Mouse (Mus musculus): ENCODE measurements around the gene Golgb1. TPM values are rescaled to one million over a fixed set of nuclear protein-coding genes. Genes with fewer than 3 reads are reported as not detected.

Golgb1 gene
- total RNA-seq, 1 experiment, result 52.6 TPM

GRCm38 (mm10) chr16:36921067-36921613, 46.2 kb downstream of the Golgb1 start:
- H3K4me3 ChIP-seq (ENCODE audit: insufficient read depth in 1 of 2, low read depth in 1 of 2, low read length in 2 of 2, poor library complexity in 1 of 2, severe bottlenecking in 1 of 2), result no peak overlapping the region
- H3K36me3 ChIP-seq (ENCODE audit: control insufficient read depth, insufficient read depth, low read length, poor library complexity, severe bottlenecking), result peaks cover 13% of the 10 kb centered on the region; the same call in 1 of the 2 replicates
- in situ Hi-C loops (cut with MboI; ENCODE audit: low sequenced_read_pairs in 2 of 2, unreplicated experiment in 2 of 2), result no loop called here

GRCm38 (mm10) chr16:36921980-36922379, 47.0 kb downstream of the Golgb1 start:
- no peaks in the 10 kb centered on the region for H3K4me1 ChIP-seq (ENCODE audit: control insufficient read depth in 2 of 2, insufficient read depth in 2 of 2, low read length in 2 of 2, poor library complexity in 1 of 2)
- no peak overlapping the region for H3K4me3 ChIP-seq (ENCODE audit: insufficient read depth in 1 of 2, low read depth in 1 of 2, low read length in 2 of 2, poor library complexity in 1 of 2, severe bottlenecking in 1 of 2)
- H3K9me3 ChIP-seq (ENCODE audit: control insufficient read depth, insufficient read depth, low read depth, low read length), result no peaks in the 10 kb centered on the region
- H3K9ac ChIP-seq (ENCODE audit: insufficient read depth, low read depth, low read length, poor library complexity, severe bottlenecking), result no peak overlapping the region
- DNase-seq (ENCODE audit: low read depth, low spot score), result no peak
- TF ChIP-seq ZNF384 (IDR thresholded peaks at IDR 0.05; ENCODE audit: low read depth, low read length), result no peak
- TF ChIP-seq ZC3H11A (IDR thresholded peaks at IDR 0.05; ENCODE audit: borderline replicate concordance, low read depth, low read length), result no peak
- no peak for TF ChIP-seq MAFK (IDR thresholded peaks at IDR 0.05; ENCODE audit: insufficient read depth, low read depth, low read length)
- no peak for TF ChIP-seq CHD2 (IDR thresholded peaks at IDR 0.05; ENCODE audit: low read depth, low read length)
- no peak for TF ChIP-seq HCFC1 (IDR thresholded peaks at IDR 0.05; ENCODE audit: borderline replicate concordance, insufficient read depth, low read length)
- peaks cover 15% of the 10 kb centered on the region; the same call in 1 of the 2 replicates for H3K36me3 ChIP-seq (ENCODE audit: control insufficient read depth, insufficient read depth, low read length, poor library complexity, severe bottlenecking)
- in situ Hi-C loops (cut with MboI; ENCODE audit: low sequenced_read_pairs in 2 of 2, unreplicated experiment in 2 of 2), result no loop called here
- H3K27ac ChIP-seq (ENCODE audit: insufficient read depth, low read depth, low read length, poor library complexity, severe bottlenecking), result no peak overlapping the region

More at GRCm38 (mm10) chr16:36921067-36921613, 46.2 kb downstream of the Golgb1 start:
- Histone ChIP-seq H3K27ac (ENCODE audit: insufficient read depth, low read depth, low read length, poor library complexity, severe bottlenecking) (no peak overlapping the region), H3K9me3 (ENCODE audit: control insufficient read depth, insufficient read depth, low read depth, low read length) (no peaks in the 10 kb centered on the region), H3K9ac (ENCODE audit: insufficient read depth, low read depth, low read length, poor library complexity, severe bottlenecking) (no peak overlapping the region), H3K4me1 (ENCODE audit: control insufficient read depth in 2 of 2, insufficient read depth in 2 of 2, low read length in 2 of 2, poor library complexity in 1 of 2) (no peaks in the 10 kb centered on the region)
- no peak for DNase-seq (ENCODE audit: low read depth, low spot score)
- TF ChIP-seq HCFC1 (IDR thresholded peaks at IDR 0.05; ENCODE audit: borderline replicate concordance, insufficient read depth, low read length) (no peak), ZNF384 (IDR thresholded peaks at IDR 0.05; ENCODE audit: low read depth, low read length) (no peak), ZC3H11A (IDR thresholded peaks at IDR 0.05; ENCODE audit: borderline replicate concordance, low read depth, low read length) (no peak), CHD2 (IDR thresholded peaks at IDR 0.05; ENCODE audit: low read depth, low read length) (no peak), MAFK (IDR thresholded peaks at IDR 0.05; ENCODE audit: insufficient read depth, low read depth, low read length) (no peak)

GRCm38 (mm10) chr16:36924312-36924711, 49.4 kb downstream of the Golgb1 start:
- no peaks in the 10 kb centered on the region for H3K4me1 ChIP-seq (ENCODE audit: control insufficient read depth in 2 of 2, insufficient read depth in 2 of 2, low read length in 2 of 2, poor library complexity in 1 of 2)
- no peak for DNase-seq (ENCODE audit: low read depth, low spot score)
- H3K36me3 ChIP-seq (ENCODE audit: control insufficient read depth, insufficient read depth, low read length, poor library complexity, severe bottlenecking), result peaks cover 23% of the 10 kb centered on the region
- no peak overlapping the region for H3K9ac ChIP-seq (ENCODE audit: insufficient read depth, low read depth, low read length, poor library complexity, severe bottlenecking)
- H3K27ac ChIP-seq (ENCODE audit: insufficient read depth, low read depth, low read length, poor library complexity, severe bottlenecking), result no peak overlapping the region
- no peak overlapping the region for H3K4me3 ChIP-seq (ENCODE audit: insufficient read depth in 1 of 2, low read depth in 1 of 2, low read length in 2 of 2, poor library complexity in 1 of 2, severe bottlenecking in 1 of 2)
- in situ Hi-C loops (cut with MboI; ENCODE audit: low sequenced_read_pairs in 2 of 2, unreplicated experiment in 2 of 2), result no loop called here
- TF ChIP-seq MAFK (IDR thresholded peaks at IDR 0.05; ENCODE audit: insufficient read depth, low read depth, low read length) (no peak), ZNF384 (IDR thresholded peaks at IDR 0.05; ENCODE audit: low read depth, low read length) (no peak), HCFC1 (IDR thresholded peaks at IDR 0.05; ENCODE audit: borderline replicate concordance, insufficient read depth, low read length) (no peak), ZC3H11A (IDR thresholded peaks at IDR 0.05; ENCODE audit: borderline replicate concordance, low read depth, low read length) (no peak), CHD2 (IDR thresholded peaks at IDR 0.05; ENCODE audit: low read depth, low read length) (no peak)
- no peaks in the 10 kb centered on the region for H3K9me3 ChIP-seq (ENCODE audit: control insufficient read depth, insufficient read depth, low read depth, low read length)

- peaks cover 25% of the 10 kb centered on the region for H3K36me3 ChIP-seq (ENCODE audit: control insufficient read depth, insufficient read depth, low read length, poor library complexity, severe bottlenecking)
- no peak for DNase-seq (ENCODE audit: low read depth, low spot score)
- no peak overlapping the region for H3K9ac ChIP-seq (ENCODE audit: insufficient read depth, low read depth, low read length, poor library complexity, severe bottlenecking)
- H3K4me3 ChIP-seq (ENCODE audit: insufficient read depth in 1 of 2, low read depth in 1 of 2, low read length in 2 of 2, poor library complexity in 1 of 2, severe bottlenecking in 1 of 2), result no peak overlapping the region
- no peaks in the 10 kb centered on the region for H3K4me1 ChIP-seq (ENCODE audit: control insufficient read depth in 2 of 2, insufficient read depth in 2 of 2, low read length in 2 of 2, poor library complexity in 1 of 2)
- no peak overlapping the region for H3K27ac ChIP-seq (ENCODE audit: insufficient read depth, low read depth, low read length, poor library complexity, severe bottlenecking)
- in situ Hi-C loops (cut with MboI; ENCODE audit: low sequenced_read_pairs in 2 of 2, unreplicated experiment in 2 of 2), result no loop called here
- no peaks in the 10 kb centered on the region for H3K9me3 ChIP-seq (ENCODE audit: control insufficient read depth, insufficient read depth, low read depth, low read length)
- TF ChIP-seq MAFK (IDR thresholded peaks at IDR 0.05; ENCODE audit: insufficient read depth, low read depth, low read length) (no peak), CHD2 (IDR thresholded peaks at IDR 0.05; ENCODE audit: low read depth, low read length) (no peak), ZC3H11A (IDR thresholded peaks at IDR 0.05; ENCODE audit: borderline replicate concordance, low read depth, low read length) (no peak), HCFC1 (IDR thresholded peaks at IDR 0.05; ENCODE audit: borderline replicate concordance, insufficient read depth, low read length) (no peak), ZNF384 (IDR thresholded peaks at IDR 0.05; ENCODE audit: low read depth, low read length) (no peak)
Observed at GRCm38 (mm10) chr16:36925351-36925750, 50.4 kb downstream of the Golgb1 start.
